Mouse (Mus musculus) liver, adult 2 months (tissue): ENCODE measurements around the gene Eef1a1. TPM values are rescaled to one million over a fixed set of nuclear protein-coding genes. Genes with fewer than 3 reads are reported as not detected.
A peak's percentile ranks its signal among the peaks of the same experiment; 100 is the strongest.
"Not testable (repeated sequence)": the region's sequence is repeated elsewhere in the genome, so short reads cannot be mapped to it uniquely, and the experiment has no call there.

Experiments
- DNase-seq: peaks from one replicate; pipeline ENCODE4 v3.0.0-alpha.2; 2011; ENCODE audit warnings: low read depth, low spot score; ENCODE audit errors: extremely low read depth
- H3K27ac ChIP-seq: fragments of 200-500 bp; replicated peaks from 2 replicates; pipeline ENCODE4 v1.5.1; 2012; ENCODE audit warnings: low read depth, mild to moderate bottlenecking, control low read depth, inconsistent platforms, low read length; ENCODE audit not compliant: insufficient read depth
- H3K27me3 ChIP-seq: fragments of 200-500 bp; 2 replicates; pipeline ENCODE4 v1.6.1; 2012; ENCODE audit warnings: mild to moderate bottlenecking, moderate library complexity, low read length, inconsistent platforms; ENCODE audit not compliant: control insufficient read depth, insufficient read depth
- H3K36me3 ChIP-seq: fragments of 200-500 bp; 2 replicates; pipeline ENCODE4 v1.6.1; 2012; ENCODE audit warnings: low read length, inconsistent platforms; ENCODE audit not compliant: control insufficient read depth, insufficient read depth
- H3K4me1 ChIP-seq: fragments of 200-500 bp; 2 replicates; pipeline ENCODE4 v1.6.1; 2011; ENCODE audit warnings: low read length; ENCODE audit not compliant: control insufficient read depth, insufficient read depth
- H3K4me3 ChIP-seq: fragments of 200-500 bp; 2 replicates; pipeline ENCODE4 v1.5.1; 2011; ENCODE audit warnings: low read depth, mild to moderate bottlenecking, control low read depth, low read length, moderate library complexity; ENCODE audit not compliant: insufficient read depth
- H3K79me2 ChIP-seq: fragments of 200-500 bp; 2 replicates; pipeline ENCODE4 v1.6.1; 2012; ENCODE audit warnings: inconsistent platforms, mild to moderate bottlenecking, low read length, moderate library complexity; ENCODE audit not compliant: control insufficient read depth, insufficient read depth
- H3K9ac ChIP-seq: fragments of 200-500 bp; 2 replicates; pipeline ENCODE4 v1.6.1; 2012; ENCODE audit warnings: low read depth, mild to moderate bottlenecking, control low read depth, inconsistent platforms, low read length
- CTCF ChIP-seq: fragments of 200-500 bp; IDR thresholded peaks from 2 replicates; pipeline ENCODE4 v1.5.1; 2011; ENCODE audit warnings: low read depth, low read length, control low read depth
- POLR2A ChIP-seq: fragments of 200-500 bp; IDR thresholded peaks from 2 replicates; pipeline ENCODE4 v1.6.1; 2011; ENCODE audit warnings: low read length, control low read depth; ENCODE audit not compliant: insufficient read depth; ENCODE audit errors: extremely low read depth
- WGBS: fragments of 180-500 bp; shearing (Covaris S2); methylation state at CpG from one replicate; pipeline ENCODE4 v1.1.7; 2018; 5-methylcytosine and 5-hydroxymethylcytosine counted together
- polyA plus RNA-seq: library from polyadenylated mRNA; depleted of rRNA; stranded (reverse); fragments of >200 nt; gene quantifications from 2 replicates; pipeline ENCODE4 v1.2.3, GENCODE M21; 2012
- total RNA-seq: library from RNA; depleted of rRNA; stranded (reverse); fragments of >200 nt; gene quantifications from 2 replicates; pipeline ENCODE4 v1.2.3, GENCODE M21; 2014

Eef1a1 gene
- total and polyA plus RNA-seq, 2 experiments = 2,707 to 7,986 TPM

GRCm38 (mm10) chr9:78481423-78482331 lies 7.3 kb downstream of the Eef1a1 start:
- H3K36me3 ChIP-seq = peaks cover 34% of the 10 kb centered on the region
- WGBS = under 1% methylated on average over 73 of the region's 77 CpGs
- TF ChIP-seq CTCF (no peak), POLR2A (peak; percentile 99)

GRCm38 (mm10) chr9:78480706-78481358 lies 8.1 kb downstream of the Eef1a1 start:
- Histone ChIP-seq H3K79me2 (peaks cover 6% of the 10 kb centered on the region; the same call in 1 of the 2 replicates), H3K27me3 (no peaks in the 10 kb centered on the region), H3K4me1 (peaks cover 8% of the 10 kb centered on the region), H3K9ac (peak overlapping the region; percentile 99), H3K36me3 (peaks cover 37% of the 10 kb centered on the region), H3K4me3 (peak overlapping the region; percentile 96), H3K27ac (peak overlapping the region; percentile 97)
- 0 out of 2 replicates have a peak, but pooled peaks have one; percentile 2 for TF ChIP-seq CTCF
- peak; percentile 85 for TF ChIP-seq POLR2A
- peak; percentile 80 for DNase-seq
- WGBS = under 1% methylated on average over 46 of the region's 46 CpGs

More at GRCm38 (mm10) chr9:78481423-78482331, 7.3 kb downstream of the Eef1a1 start:
- peak overlapping the region; percentile 96 for H3K4me3 ChIP-seq
- DNase-seq = peak; percentile 96
- H3K4me1 ChIP-seq = peaks cover 8% of the 10 kb centered on the region
- H3K27me3 ChIP-seq = no peaks in the 10 kb centered on the region
- peak overlapping the region; percentile 97 for H3K27ac ChIP-seq
- peaks cover 6% of the 10 kb centered on the region; the same call in 1 of the 2 replicates for H3K79me2 ChIP-seq
- H3K9ac ChIP-seq = peak overlapping the region; percentile 99

- Histone ChIP-seq H3K36me3 (peaks cover 37% of the 10 kb centered on the region), H3K27ac (peak overlapping the region; percentile 97)
- 1% methylated on average over 13 of the region's 13 CpGs for WGBS
Measured at GRCm38 (mm10) chr9:78480227-78480626, 8.7 kb downstream of the Eef1a1 start.

GRCm38 (mm10) chr9:78479308-78479707 lies 9.6 kb downstream of the Eef1a1 start:
- DNase-seq = peak; percentile 23
- Histone ChIP-seq H3K4me3 (peak overlapping the region; percentile 36; the same call in 1 of the 2 replicates), H3K9ac (peak overlapping the region; percentile 54), H3K27ac (peak overlapping the region; percentile 26; the same call in 1 of the 2 replicates), H3K36me3 (peaks cover 37% of the 10 kb centered on the region)
- WGBS = 20% methylated on average over 8 of the region's 8 CpGs
- H3K27me3 ChIP-seq, H3K79me2 ChIP-seq, H3K4me1 ChIP-seq: not testable (repeated sequence)

More at GRCm38 (mm10) chr9:78480227-78480626, 8.7 kb downstream of the Eef1a1 start:
- Histone ChIP-seq H3K9ac (peak overlapping the region; percentile 99), H3K4me3 (peak overlapping the region; percentile 96)
- H3K79me2 ChIP-seq, H3K4me1 ChIP-seq, DNase-seq, H3K27me3 ChIP-seq: not testable (repeated sequence)

- H3K27me3 ChIP-seq, H3K79me2 ChIP-seq, H3K27ac ChIP-seq, H3K4me1 ChIP-seq, H3K4me3 ChIP-seq: not testable (repeated sequence)
- peak; percentile 17 for DNase-seq
- 48% methylated on average over 1 of the region's 1 CpGs for WGBS
- Histone ChIP-seq H3K36me3 (peaks cover 39% of the 10 kb centered on the region), H3K9ac (peak overlapping the region; percentile 29; the same call in 1 of the 2 replicates)
Measured at GRCm38 (mm10) chr9:78478009-78478605, 10.8 kb downstream of the Eef1a1 start.
